Mouse (Mus musculus) midbrain, embryonic 14.5 days (tissue): ENCODE data around the gene Plau. TPM values are rescaled to one million over a fixed set of nuclear protein-coding genes. Genes with fewer than 3 reads are reported as not detected.

Source experiments
- ATAC-seq: fragments of 200-750 bp; cut with Nextera tagmentation; 2 replicates; pipeline ENCODE4 v1.8.0; 2017; ENCODE audit warnings: moderate number of reproducible peaks, moderate library complexity; ENCODE audit not compliant: low FRiP score, low TSS enrichment
- DNase-seq: peaks from one replicate; pipeline ENCODE4 v3.0.0-alpha.2; 2015
- H3K27ac ChIP-seq: fragments of 300-500 bp; sonication (generic); replicated peaks from 2 replicates; pipeline ENCODE4 v1.5.1; 2014; ENCODE audit warnings: mild to moderate bottlenecking, low read depth, low read length, moderate library complexity
- H3K27me3 ChIP-seq: fragments of 300-500 bp; sonication (generic); 2 replicates; pipeline ENCODE4 v1.6.1; 2014; ENCODE audit warnings: low read length, control low read depth, mixed read lengths; ENCODE audit not compliant: control insufficient read depth, insufficient read depth
- H3K36me3 ChIP-seq: fragments of 300-500 bp; sonication (generic); 2 replicates; pipeline ENCODE4 v1.6.1; 2014; ENCODE audit warnings: low read length, control low read depth; ENCODE audit not compliant: control insufficient read depth, insufficient read depth
- H3K4me1 ChIP-seq: fragments of 300-500 bp; sonication (generic); 2 replicates; pipeline ENCODE4 v1.6.1; 2014; ENCODE audit warnings: mild to moderate bottlenecking, antibody characterized with exemption, low read length, control low read depth; ENCODE audit not compliant: control insufficient read depth, insufficient read depth
- H3K4me2 ChIP-seq: fragments of 300-500 bp; sonication (generic); 2 replicates; pipeline ENCODE4 v1.6.1; 2014; ENCODE audit warnings: mild to moderate bottlenecking, low read length, moderate library complexity
- H3K4me3 ChIP-seq: fragments of 300-500 bp; sonication (generic); replicated peaks from 2 replicates; pipeline ENCODE4 v1.5.1; 2014; ENCODE audit warnings: low read depth, low read length
- H3K9ac ChIP-seq: fragments of 300-500 bp; sonication (generic); replicated peaks from 2 replicates; pipeline ENCODE4 v1.6.1; 2014; ENCODE audit warnings: mild to moderate bottlenecking, low read length, moderate library complexity
- H3K9me3 ChIP-seq: fragments of 300-500 bp; sonication (generic); 2 replicates; pipeline ENCODE4 v1.6.1; 2016; ENCODE audit warnings: low read length, control low read depth, mixed read lengths; ENCODE audit not compliant: control insufficient read depth
- WGBS: fragments of 180-500 bp; shearing (Covaris S2); extraction: QIAGEN DNeasy Blood & Tissue Kit; methylation state at CpG from one replicate; pipeline ENCODE4 v1.1.7; 2014; 5-methylcytosine and 5-hydroxymethylcytosine counted together
- polyA plus RNA-seq: library from polyadenylated mRNA; unstranded; fragments of >200 nt; fragmentation: Nextera tagmentation; extraction: Ambion mirVana; gene quantifications from 2 replicates; pipeline ENCODE4 v1.2.1, GENCODE M21; 2014

Plau gene
- polyA plus RNA-seq, 1 experiment from 2014 or later, result 0.62 TPM

DNA sequence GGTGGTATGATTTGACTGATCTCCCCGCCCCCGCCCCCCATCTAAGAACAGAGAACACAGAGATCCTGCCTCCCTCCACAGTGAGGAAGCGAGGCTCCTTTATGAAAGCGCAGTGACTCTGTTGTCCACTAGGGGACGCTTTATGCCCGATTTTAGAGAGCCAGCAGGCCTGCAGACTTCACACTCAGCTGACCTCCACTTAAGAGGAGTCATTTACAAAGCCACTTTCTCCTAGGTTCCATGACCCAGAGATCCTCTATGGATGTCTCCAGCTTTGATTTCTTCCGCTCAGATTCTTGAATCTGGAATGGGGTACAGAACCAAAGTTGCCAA, 32.9 kb upstream of the Plau start:
- WGBS, result 5% methylated on average over 7 of the region's 7 CpGs
- DNase-seq, result peak; percentile 86

DNA sequence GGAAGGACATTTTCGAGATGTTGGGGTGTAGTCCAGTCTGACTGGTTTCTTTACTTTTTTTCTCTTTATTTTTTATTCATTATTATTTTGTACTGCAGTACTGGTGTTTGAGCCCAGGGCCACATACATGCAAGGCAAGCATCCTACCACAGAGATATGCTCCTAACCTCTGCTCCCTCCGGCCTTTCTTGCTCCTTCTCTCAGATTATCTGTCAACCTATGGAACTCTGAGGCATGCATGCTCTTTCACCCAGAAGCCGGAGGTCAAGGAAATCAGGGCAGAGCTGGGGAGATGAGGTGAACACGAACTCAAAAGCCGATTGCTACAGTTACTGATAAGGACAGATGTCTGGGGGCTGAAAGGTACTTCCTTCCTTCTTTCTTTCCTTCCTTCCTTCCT, 32.0 kb upstream of the Plau start:
- Histone ChIP-seq H3K27ac (no peak overlapping the region), H3K36me3 (no peaks in the 10 kb centered on the region), H3K27me3 (no peaks in the 10 kb centered on the region), H3K4me1 (no peaks in the 10 kb centered on the region), H3K4me2 (no peak overlapping the region), H3K4me3 (no peak overlapping the region), H3K9me3 (no peaks in the 10 kb centered on the region), H3K9ac (no peak overlapping the region)
- 78% methylated on average over 5 of the region's 5 CpGs for WGBS
- DNase-seq (no peak), ATAC-seq (no peak)

More for the DNA sequence above, 32.9 kb upstream of the Plau start:
- H3K36me3 ChIP-seq, result no peaks in the 10 kb centered on the region
- H3K9me3 ChIP-seq, result no peaks in the 10 kb centered on the region
- H3K4me1 ChIP-seq, result no peaks in the 10 kb centered on the region
- no peak overlapping the region for H3K4me3 ChIP-seq
- peak; percentile 37; the same call in 1 of the 2 replicates for ATAC-seq
- H3K4me2 ChIP-seq, result no peak overlapping the region
- no peaks in the 10 kb centered on the region for H3K27me3 ChIP-seq
- H3K9ac ChIP-seq, result no peak overlapping the region
- H3K27ac ChIP-seq, result no peak overlapping the region

DNA sequence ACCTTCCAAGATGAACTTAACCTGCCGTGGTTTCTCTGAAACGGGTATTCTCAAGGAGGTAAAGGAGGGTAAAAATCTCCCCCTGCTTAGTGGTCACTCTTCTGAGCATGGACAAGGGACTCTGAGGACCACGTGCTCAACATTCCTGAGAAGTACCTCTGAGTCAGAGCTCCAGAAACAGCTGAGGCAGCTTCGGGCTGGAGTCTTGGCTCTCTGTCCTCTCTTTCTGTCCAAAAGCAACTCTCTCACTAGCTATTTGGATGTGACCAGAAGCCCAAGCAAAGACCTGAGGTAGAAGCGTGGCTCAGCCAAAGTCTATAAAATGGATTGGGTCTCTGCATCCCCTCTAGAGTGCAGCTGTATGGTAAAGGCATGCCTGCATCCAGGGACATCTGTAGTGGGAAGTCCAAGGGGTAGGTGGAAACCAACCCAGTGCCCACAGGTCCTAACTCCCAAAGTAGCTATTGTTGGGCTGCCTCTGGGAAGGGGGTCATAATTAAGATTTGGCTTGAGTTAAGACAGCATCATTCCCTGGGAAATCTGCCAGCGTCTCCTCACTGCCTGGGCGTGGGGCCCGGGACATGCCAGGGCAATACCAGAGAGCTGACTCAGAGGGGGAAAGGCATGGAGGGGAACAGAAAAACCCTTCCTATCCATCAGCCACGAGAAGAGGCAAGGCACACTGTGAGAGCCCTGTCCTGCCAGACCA, 31.3 kb upstream of the Plau start:
- Histone ChIP-seq H3K36me3 (no peaks in the 10 kb centered on the region), H3K9ac (no peak overlapping the region), H3K4me3 (no peak overlapping the region), H3K27ac (no peak overlapping the region), H3K4me1 (no peaks in the 10 kb centered on the region), H3K4me2 (no peak overlapping the region), H3K27me3 (no peaks in the 10 kb centered on the region), H3K9me3 (no peaks in the 10 kb centered on the region)
- DNase-seq (peak; percentile 47), ATAC-seq (no peak)
- 76% methylated on average over 9 of the region's 9 CpGs for WGBS

DNA sequence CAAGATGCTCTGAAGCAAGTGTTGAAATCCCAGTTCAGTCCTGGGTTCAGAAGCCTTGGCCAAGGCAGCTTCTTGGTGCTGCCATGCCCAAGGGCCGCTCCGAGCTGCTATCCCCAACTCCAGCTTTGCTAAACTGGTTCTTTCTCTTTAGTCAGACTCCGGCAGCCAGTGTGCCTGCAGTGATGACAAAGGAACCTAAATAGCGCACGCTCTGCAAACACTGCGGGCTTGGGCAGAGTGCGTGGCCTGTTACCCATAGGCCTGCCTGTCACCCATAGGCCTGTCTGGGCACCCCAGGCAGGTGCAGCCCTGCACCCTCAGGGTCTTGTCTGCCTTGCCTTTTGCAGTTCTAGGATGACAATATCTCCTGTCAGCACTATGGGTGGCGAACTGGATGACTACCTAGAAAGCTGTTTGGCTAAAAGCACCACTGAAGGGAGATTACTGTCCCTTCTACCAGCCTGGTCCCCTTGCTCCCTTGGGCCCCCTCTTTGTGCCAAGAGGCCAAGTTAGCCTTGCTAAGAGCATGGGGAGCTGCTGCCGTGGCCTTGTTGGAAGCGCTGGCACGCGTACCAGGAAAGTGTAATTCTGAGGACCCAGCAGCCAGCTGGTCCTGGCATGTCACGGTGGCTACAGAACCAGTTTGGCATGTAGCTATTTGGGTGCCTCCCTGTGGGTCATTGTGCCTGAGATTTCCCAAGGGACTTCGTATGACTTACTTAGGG, 30.2 kb upstream of the Plau start:
- Histone ChIP-seq H3K4me2 (no peak overlapping the region), H3K9me3 (no peaks in the 10 kb centered on the region), H3K36me3 (no peaks in the 10 kb centered on the region), H3K9ac (no peak overlapping the region), H3K27me3 (no peaks in the 10 kb centered on the region), H3K4me1 (no peaks in the 10 kb centered on the region), H3K4me3 (no peak overlapping the region), H3K27ac (no peak overlapping the region)
- WGBS, result 86% methylated on average over 14 of the region's 14 CpGs
- ATAC-seq (no peak), DNase-seq (no peak)

DNA sequence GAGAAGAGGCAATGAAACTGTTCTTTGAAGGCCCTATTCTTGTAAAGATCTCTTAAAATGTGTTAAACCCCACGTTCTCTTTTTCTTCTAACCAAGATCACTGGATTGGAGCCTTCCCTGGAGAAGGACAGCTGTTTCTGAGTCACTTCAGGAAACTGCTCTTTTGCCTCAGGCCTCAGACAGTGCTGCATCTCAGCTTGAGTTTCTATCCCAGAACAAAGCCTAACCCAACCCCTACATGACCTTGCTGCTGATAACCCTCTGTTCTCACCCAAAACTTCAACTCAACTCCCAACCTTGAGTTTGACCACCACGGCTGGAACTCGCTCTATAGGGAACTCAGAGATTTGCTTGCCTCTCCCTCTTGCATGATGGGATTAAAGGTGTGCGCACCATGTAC, 27.1 kb upstream of the Plau start:
- no peak for DNase-seq
- 92% methylated on average over 4 of the region's 4 CpGs for WGBS
- Histone ChIP-seq H3K27me3 (no peaks in the 10 kb centered on the region), H3K4me3 (no peak overlapping the region), H3K4me1 (no peaks in the 10 kb centered on the region), H3K9ac (no peak overlapping the region), H3K9me3 (no peaks in the 10 kb centered on the region), H3K36me3 (no peaks in the 10 kb centered on the region), H3K4me2 (no peak overlapping the region), H3K27ac (no peak overlapping the region)
- ATAC-seq, result no peak

DNA sequence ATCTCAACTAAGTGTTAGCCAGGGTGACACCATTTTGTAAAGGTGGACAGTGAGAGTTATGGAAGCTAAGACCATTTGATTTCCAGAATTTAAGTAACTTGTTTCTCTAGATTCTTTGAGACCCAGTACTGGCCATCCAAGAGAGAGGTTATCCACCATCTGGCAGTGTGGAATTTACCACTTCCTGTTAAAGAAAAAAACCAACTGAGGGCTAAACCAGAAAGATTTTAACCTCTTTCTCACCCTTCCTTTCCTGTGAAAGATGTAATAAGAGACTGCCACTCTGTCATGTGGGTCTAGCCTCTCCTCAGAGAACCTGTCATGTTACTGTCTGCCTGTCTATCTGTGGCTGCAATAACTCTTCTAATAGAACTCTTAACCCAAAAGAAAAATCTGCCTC, 26.6 kb upstream of the Plau start:
- ATAC-seq (no peak), DNase-seq (no peak)
- no peak overlapping the region for H3K4me2 ChIP-seq
- no peak overlapping the region for H3K4me3 ChIP-seq
- no peak overlapping the region for H3K9ac ChIP-seq
- H3K27ac ChIP-seq, result no peak overlapping the region
- no peaks in the 10 kb centered on the region for H3K4me1 ChIP-seq
- no peaks in the 10 kb centered on the region for H3K9me3 ChIP-seq
- H3K27me3 ChIP-seq, result no peaks in the 10 kb centered on the region
- H3K36me3 ChIP-seq, result no peaks in the 10 kb centered on the region

DNA sequence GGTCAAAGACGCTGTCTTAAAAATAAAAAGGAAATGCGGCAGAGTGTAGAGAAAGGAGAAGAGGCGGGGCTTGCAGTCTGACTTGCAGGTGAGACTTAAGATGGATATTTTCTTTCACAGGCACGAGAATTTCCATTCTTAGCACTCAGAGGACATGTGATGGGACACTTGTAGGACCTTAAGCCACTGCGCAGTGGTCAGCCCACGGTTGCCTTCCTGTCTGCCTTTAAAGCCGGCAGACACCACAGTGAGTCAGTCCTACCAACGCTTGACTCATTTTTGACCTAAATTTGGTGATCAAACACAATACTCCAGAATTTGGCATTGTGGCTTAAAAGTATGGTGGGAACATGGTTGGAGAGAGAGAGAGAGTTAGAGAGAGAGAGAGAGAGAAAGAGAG, 25.2 kb upstream of the Plau start:
- Histone ChIP-seq H3K9me3 (no peaks in the 10 kb centered on the region), H3K27ac (no peak overlapping the region), H3K4me1 (no peaks in the 10 kb centered on the region), H3K9ac (no peak overlapping the region), H3K27me3 (no peaks in the 10 kb centered on the region), H3K36me3 (no peaks in the 10 kb centered on the region), H3K4me2 (no peak overlapping the region), H3K4me3 (no peak overlapping the region)
- WGBS, result 88% methylated on average over 8 of the region's 8 CpGs
- DNase-seq, result no peak
- ATAC-seq, result no peak

DNA sequence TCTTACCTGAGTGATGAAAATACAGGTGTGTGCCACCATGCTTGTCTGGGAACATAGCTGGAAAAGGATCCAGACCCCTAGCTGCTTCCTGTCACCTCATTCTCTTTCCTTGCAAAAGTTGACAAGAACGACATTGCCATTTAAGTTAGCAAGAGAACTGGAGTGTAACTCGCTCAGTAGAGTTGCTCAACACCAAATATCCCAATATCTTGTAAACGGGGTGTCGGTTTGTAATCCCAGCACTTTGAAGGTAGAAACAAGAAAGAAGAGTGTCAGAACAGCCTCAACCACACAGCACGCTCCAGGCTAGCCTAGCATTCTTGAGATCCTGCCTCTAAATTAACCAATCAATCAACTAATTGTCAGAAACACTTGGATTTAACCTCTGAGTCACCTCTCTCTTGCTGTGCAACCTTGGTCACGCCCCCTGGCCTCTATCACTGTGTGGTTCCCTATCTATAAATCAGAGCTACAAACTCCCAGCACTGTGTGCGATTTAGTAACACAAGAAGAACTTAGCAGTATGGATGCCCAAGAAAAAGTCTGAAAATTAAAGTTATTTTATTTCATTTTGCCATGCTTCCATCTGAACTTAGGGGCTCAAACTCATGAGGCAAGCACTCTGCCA, 24.6 kb upstream of the Plau start:
- Histone ChIP-seq H3K4me1 (no peaks in the 10 kb centered on the region), H3K36me3 (no peaks in the 10 kb centered on the region), H3K9ac (no peak overlapping the region), H3K4me3 (no peak overlapping the region), H3K4me2 (no peak overlapping the region), H3K27me3 (no peaks in the 10 kb centered on the region), H3K27ac (no peak overlapping the region), H3K9me3 (no peaks in the 10 kb centered on the region)
- 88% methylated on average over 7 of the region's 7 CpGs for WGBS
- ATAC-seq (no peak), DNase-seq (no peak)

DNA sequence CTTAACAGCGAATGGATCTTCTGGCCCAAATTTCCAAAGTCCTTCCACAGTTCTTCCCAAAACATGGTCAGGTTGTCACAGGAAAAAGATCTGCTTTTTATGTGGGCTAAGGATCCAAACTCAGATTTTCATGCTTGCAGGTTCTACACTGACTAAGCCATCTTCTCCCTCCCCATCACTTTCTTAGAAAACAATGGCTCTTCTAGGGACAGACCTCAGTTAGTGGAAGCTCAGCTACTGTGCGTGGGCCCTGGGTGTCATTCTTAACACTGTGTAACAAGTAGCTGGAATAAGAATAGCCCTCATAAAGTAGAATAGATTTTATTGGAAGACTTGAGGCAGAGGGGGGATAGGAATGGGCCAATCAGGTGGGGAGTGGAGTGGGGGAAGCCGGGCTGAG, 21.0 kb upstream of the Plau start:
- WGBS, result 85% methylated on average over 3 of the region's 3 CpGs
- Histone ChIP-seq H3K4me3 (no peak overlapping the region), H3K27ac (no peak overlapping the region), H3K27me3 (no peaks in the 10 kb centered on the region), H3K4me1 (no peaks in the 10 kb centered on the region), H3K4me2 (no peak overlapping the region), H3K9ac (no peak overlapping the region), H3K9me3 (no peaks in the 10 kb centered on the region), H3K36me3 (no peaks in the 10 kb centered on the region)
- DNase-seq, result no peak
- no peak for ATAC-seq
